Mouse (Mus musculus) MEL (cell line): ENCODE results near the gene Tlx2.

Experiments used
- CTCF ChIP-seq, 3 experiments: IDR thresholded peaks in 2 of 3; conservative IDR thresholded peaks in 1 of 3; 2 replicates each; pipeline ENCODE4 v1.5.1; 2011 to 2012; ENCODE audit warnings: low read length in 3 of 3, low read depth in 2 of 3, mild to moderate bottlenecking in 2 of 3, improper control_type of control experiment in 1 of 3, inconsistent platforms in 1 of 3, mixed read lengths in 1 of 3, moderate library complexity in 1 of 3; ENCODE audit not compliant: control insufficient read depth in 1 of 3, insufficient read depth in 1 of 3, poor library complexity in 1 of 3, severe bottlenecking in 1 of 3
- GATA1 ChIP-seq: IDR thresholded peaks from 2 replicates; pipeline ENCODE4 v1.6.1; 2011; ENCODE audit warnings: low read depth, low read length, improper control_type of control experiment
- MXI1 ChIP-seq: IDR thresholded peaks from 2 replicates; pipeline ENCODE4 v1.6.1; 2011; ENCODE audit warnings: mild to moderate bottlenecking, low read depth, low read length, improper control_type of control experiment
- MYB ChIP-seq: IDR thresholded peaks from 2 replicates; pipeline ENCODE4 v1.6.1; 2011; ENCODE audit warnings: mild to moderate bottlenecking, low read depth, low read length, improper control_type of control experiment
- MYC ChIP-seq: IDR thresholded peaks from 2 replicates; pipeline ENCODE4 v1.6.1; 2011; ENCODE audit warnings: low read depth, mild to moderate bottlenecking, low read length, improper control_type of control experiment, moderate library complexity
- NRF1 ChIP-seq: IDR thresholded peaks from 2 replicates; pipeline ENCODE4 v1.6.1; 2014; ENCODE audit warnings: low read depth, mild to moderate bottlenecking, inconsistent platforms, low read length, improper control_type of control experiment, moderate library complexity; ENCODE audit not compliant: poor library complexity, insufficient read depth, severe bottlenecking
- POLR2A ChIP-seq, 2 experiments: IDR thresholded peaks; 2 replicates each; pipeline ENCODE4 v1.6.1; 2011 to 2012; ENCODE audit warnings: low read length in 2 of 2, mild to moderate bottlenecking in 2 of 2, control low read depth in 1 of 2, improper control_type of control experiment in 1 of 2, low read depth in 1 of 2, moderate library complexity in 1 of 2; ENCODE audit not compliant: control insufficient read depth in 1 of 2, insufficient read depth in 1 of 2, poor library complexity in 1 of 2
- ZNF384 ChIP-seq: IDR thresholded peaks from 2 replicates; pipeline ENCODE4 v1.6.1; 2012; ENCODE audit warnings: low read depth, mild to moderate bottlenecking, inconsistent platforms, low read length, improper control_type of control experiment

- no peak for TF ChIP-seq CTCF (IDR thresholded peaks at IDR 0.05 in 2 of 3, conservative IDR thresholded peaks at IDR 0.05 in 1 of 3; ENCODE audit: control insufficient read depth in 1 of 3, insufficient read depth in 1 of 3, low read depth in 2 of 3, low read length in 3 of 3, poor library complexity in 1 of 3, severe bottlenecking in 1 of 3)
- no peak for TF ChIP-seq ZNF384
- TF ChIP-seq NRF1 = no peak
- TF ChIP-seq POLR2A (IDR thresholded peaks at IDR 0.05; ENCODE audit: control insufficient read depth in 1 of 2, insufficient read depth in 1 of 2, low read depth in 1 of 2, low read length in 2 of 2, poor library complexity in 1 of 2) = no peak
- no peak for TF ChIP-seq MXI1
- no peak for TF ChIP-seq MYB
- TF ChIP-seq GATA1 = no peak
- TF ChIP-seq MYC = no peak
These were observed 49.6 kb upstream of the Tlx2 start for GRCm38 (mm10) chr6:83119734-83120051.
